Comparison of ENCODE assay signal across 7 mouse cellular contexts in genomic region chr4:149893611-149894151, GRCm38 (mm10).
A peak's percentile ranks its signal among the peaks of the same experiment; 100 is the strongest.
DNase-seq lines count a peak whose midpoint lies in the region; ATAC-seq and TF ChIP-seq lines count a peak whose summit lies in the region.

No protein-coding gene starts in this region.

- H3K4me1 ChIP-seq in neural tube, embryonic 15.5 days, result peaks cover 53% of the 10 kb centered on the region

- H3K27ac ChIP-seq in neural tube, embryonic 15.5 days (replicated peaks), result peak overlapping the region; percentile 58

- no peak for TF ChIP-seq POLR2A in brain, embryonic 14.5 days (IDR thresholded peaks at IDR 0.05; ENCODE audit: borderline replicate concordance, extremely low read depth, insufficient read depth, insufficient read length, poor library complexity, severe bottlenecking)

- no peak overlapping the region for H3K9ac ChIP-seq in neural tube, embryonic 15.5 days (replicated peaks)

- H3K27me3 ChIP-seq in neural tube, embryonic 15.5 days (replicated peaks), result no peaks in the 10 kb centered on the region

- DNase-seq in brain, embryonic 14.5 days (ENCODE audit: low read depth), result peak; percentile 90
- peak; percentile 59 to 66 for DNase-seq in cerebellum, postnatal 14 days
- peak; percentile 37 for DNase-seq in gastrocnemius, postnatal 10 days
- DNase-seq in kidney, postnatal 4 days, result peak; percentile 52 to 67
- no peak for DNase-seq in urinary bladder, postnatal 25 days (ENCODE audit: low spot score)
- DNase-seq in layer of hippocampus, adult 9-11 months, result no peak

- no peak overlapping the region for H3K4me2 ChIP-seq in neural tube, embryonic 15.5 days

- TF ChIP-seq CTCF in brain, embryonic 14.5 days (IDR thresholded peaks at IDR 0.05; ENCODE audit: borderline replicate concordance, extremely low read depth, insufficient read depth, insufficient read length), result no peak

- WGBS in neural tube, embryonic 15.5 days, result 13% methylated on average over 11 of the region's 11 CpGs

- H3K36me3 ChIP-seq in neural tube, embryonic 15.5 days, result no peaks in the 10 kb centered on the region

- H3K4me3 ChIP-seq in neural tube, embryonic 15.5 days (replicated peaks), result no peak overlapping the region

- no peaks in the 10 kb centered on the region for H3K9me3 ChIP-seq in neural tube, embryonic 15.5 days (replicated peaks)

- ATAC-seq in neural tube, embryonic 15.5 days (ENCODE audit: low FRiP score), result no peak

Comparison
In these comparisons a context has a peak if more than half of its experiments do, and no peak if none do; other contexts are left out.
1. DNase-seq: peak in brain, embryonic 14.5 days (single experiment), cerebellum, postnatal 14 days (2 of 2), gastrocnemius, postnatal 10 days (single experiment) and kidney, postnatal 4 days (2 of 2); none in urinary bladder, postnatal 25 days (single experiment) and layer of hippocampus, adult 9-11 months (single experiment).